Mouse (Mus musculus) heart, adult 2 months (tissue): Measurements from ENCODE around the gene Mob3c. TPM values are rescaled to one million over a fixed set of nuclear protein-coding genes. Genes with fewer than 3 reads are reported as not detected.
A peak's percentile ranks its signal among the peaks of the same experiment; 100 is the strongest.

ENCODE experiments used
- DNase-seq, 2 experiments: peaks; one replicate each; pipeline ENCODE4 v3.0.0; 2021
- H3K27ac ChIP-seq: fragments of 200-600 bp; 2 replicates; pipeline ENCODE4 v1.8.1; 2022
- H3K27me3 ChIP-seq: fragments of 200-500 bp; 2 replicates; pipeline ENCODE4 v1.6.1; 2012; ENCODE audit warnings: mild to moderate bottlenecking, low read length, inconsistent platforms, mixed read lengths; ENCODE audit not compliant: control insufficient read depth, insufficient read depth
- H3K36me3 ChIP-seq: fragments of 200-500 bp; 2 replicates; pipeline ENCODE4 v1.6.1; 2012; ENCODE audit warnings: low read length, inconsistent platforms; ENCODE audit not compliant: control insufficient read depth, insufficient read depth
- H3K4me1 ChIP-seq: fragments of 200-500 bp; 2 replicates; pipeline ENCODE4 v1.6.1; 2011; ENCODE audit warnings: low read length; ENCODE audit not compliant: control insufficient read depth, insufficient read depth
- H3K4me3 ChIP-seq: fragments of 200-600 bp; 2 replicates; pipeline ENCODE4 v1.8.1; 2022
- H3K79me2 ChIP-seq: fragments of 200-500 bp; replicated peaks from 2 replicates; pipeline ENCODE4 v1.6.1; 2012; ENCODE audit warnings: mild to moderate bottlenecking, inconsistent platforms, low read length, moderate library complexity, mixed read lengths; ENCODE audit not compliant: control insufficient read depth, insufficient read depth
- H3K9ac ChIP-seq: fragments of 200-500 bp; 2 replicates; pipeline ENCODE4 v1.6.1; 2012; ENCODE audit warnings: low read depth, mild to moderate bottlenecking, control low read depth, inconsistent platforms, low read length, mixed read lengths
- CTCF ChIP-seq: fragments of 200-600 bp; IDR thresholded peaks from 2 replicates; pipeline ENCODE4 v1.8.1; 2022; ENCODE audit warnings: antibody characterized with exemption, mild to moderate bottlenecking, moderate library complexity
- EP300 ChIP-seq: fragments of 200-500 bp; IDR thresholded peaks from 2 replicates; pipeline ENCODE4 v1.6.1; 2011; ENCODE audit warnings: low read depth, low read length, control low read depth; ENCODE audit not compliant: insufficient read depth
- POLR2A ChIP-seq: fragments of 200-500 bp; IDR thresholded peaks from 2 replicates; pipeline ENCODE4 v1.6.1; 2011; ENCODE audit warnings: mild to moderate bottlenecking, low read depth, low read length, control low read depth; ENCODE audit not compliant: insufficient read depth
- WGBS: fragments of 180-500 bp; shearing (Covaris S2); methylation state at CpG from one replicate; pipeline ENCODE4 v1.1.7; 2018; 5-methylcytosine and 5-hydroxymethylcytosine counted together
- intact Hi-C: fragments of 180-260 bp; cut with DNase I; formaldehyde crosslinking; loops from one replicate; pipeline ENCODE4 v1.15.1; 2025
- long read RNA-seq: library from polyadenylated mRNA; stranded (forward); transcript quantifications from one replicate; pipeline ENCODE4 v2.0.0, GENCODE M21; 2021
- polyA plus RNA-seq: library from polyadenylated mRNA; depleted of rRNA; stranded (reverse); fragments of >200 nt; gene quantifications from 2 replicates; pipeline ENCODE4 v1.2.3, GENCODE M21; 2012; rRNA removed
- total RNA-seq, 2 experiments: library from RNA; stranded (reverse); gene quantifications; 2 replicates each; pipeline ENCODE4 v1.2.3; 2021

Mob3c gene
- 1 to 10 TPM; 3.2 to 4.3 TPM for total RNA-seq
- 7.4 and 9.3 TPM in 2 replicates for polyA plus RNA-seq
- long read RNA-seq, partial matches to known transcripts: 0 of 1 reads
- long read RNA-seq, other reads (novel, unspliced or antisense): 0 of 1 reads

DNA sequence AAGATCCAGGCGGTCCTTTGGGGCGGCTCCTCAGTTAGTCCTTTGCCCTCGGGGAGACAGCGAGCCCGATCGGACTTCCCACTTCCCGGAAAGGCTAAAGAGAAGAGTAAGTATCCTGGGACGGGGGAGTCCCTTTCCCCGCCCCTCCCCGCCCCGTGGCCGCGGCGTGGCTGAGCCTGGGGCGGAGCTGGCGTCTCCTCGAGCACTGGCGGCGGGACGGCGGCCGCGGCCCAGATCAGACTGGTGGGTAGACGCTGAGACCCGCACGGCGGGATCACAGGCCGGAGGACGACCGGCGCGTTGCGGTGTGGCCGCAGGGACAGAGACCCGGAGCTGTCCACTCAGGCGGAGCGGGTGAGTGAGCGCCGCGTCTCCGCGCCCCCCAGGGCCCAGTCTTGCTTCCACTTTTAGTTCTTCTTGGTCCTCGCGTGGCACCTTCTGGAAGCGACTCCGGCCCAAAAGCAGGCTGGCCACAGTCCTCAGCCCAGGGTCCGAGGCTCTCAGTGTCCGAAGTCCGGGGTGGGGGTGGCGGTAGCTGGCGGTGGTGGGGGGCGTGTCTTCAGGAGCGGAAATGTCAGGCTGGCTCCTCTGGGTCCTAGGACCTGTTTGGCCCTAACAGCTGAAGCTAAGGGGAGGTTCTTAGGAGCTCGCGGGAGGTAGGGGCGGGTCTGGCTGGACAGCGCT, at the start of gene Mob3c:
Mob3c (plus strand) TSS at position 205 of the 684 bp plus-strand sequence.
- Histone ChIP-seq H3K9ac (peak within 1 kb of the TSS; percentile 87), H3K4me3 (peak within 1 kb of the TSS; percentile 92), H3K27me3 (no peaks in the 10 kb centered on the region), H3K36me3 (no peaks in the 10 kb centered on the region), H3K79me2 (no peaks in the 10 kb centered on the region), H3K4me1 (peaks cover 16% of the 10 kb centered on the region), H3K27ac (peak within 1 kb of the TSS; percentile 86)
- TF ChIP-seq POLR2A (peak; percentile 49; the same call in 1 of the 2 replicates), EP300 (0 out of 2 replicates have a peak, but pooled peaks have one; percentile 5), CTCF (no peak)
- peak; percentile 90 for DNase-seq
- WGBS: under 1% methylated on average over 57 of the region's 57 CpGs
- intact Hi-C loops: loop anchor here (1.0 to 2.0 kb wide), 2 partner anchors 11 to 43 kb away; partner anchors contain the start of genes Atpaf1 and Mknk1

DNA sequence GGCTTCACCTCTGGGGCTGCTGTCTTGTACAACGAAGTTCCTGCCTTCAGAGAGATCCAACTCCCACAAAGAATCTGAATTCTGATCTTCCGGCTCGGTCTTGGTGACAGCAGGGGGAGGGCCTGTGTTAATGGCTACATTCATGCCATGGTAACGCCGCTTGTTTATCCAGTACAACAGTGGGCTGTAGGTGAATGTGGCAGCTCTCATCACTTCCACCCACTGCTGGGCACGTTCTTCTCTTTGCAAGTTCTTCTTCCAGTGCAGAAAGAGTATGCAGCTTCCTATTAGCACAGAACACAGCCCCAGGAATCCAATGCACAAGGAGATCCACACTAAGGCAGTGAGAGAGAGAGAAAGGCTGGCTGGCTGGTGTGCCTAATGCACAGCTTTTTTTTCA, 47.6 kb upstream of the Mob3c start:
- H3K27ac ChIP-seq: no peak overlapping the region
- TF ChIP-seq CTCF: no peak
- TF ChIP-seq POLR2A: no peak
- no peak for TF ChIP-seq EP300
- no peaks in the 10 kb centered on the region for H3K79me2 ChIP-seq
- H3K36me3 ChIP-seq: no peaks in the 10 kb centered on the region; the same call in 1 of the 2 replicates
- H3K9ac ChIP-seq: no peak overlapping the region
- H3K27me3 ChIP-seq: no peaks in the 10 kb centered on the region
- no peak overlapping the region for H3K4me3 ChIP-seq
- intact Hi-C loops: no loop called here
- peaks cover 2% of the 10 kb centered on the region for H3K4me1 ChIP-seq
- DNase-seq: no peak
- 35% methylated on average over 6 of the region's 6 CpGs for WGBS

GRCm38 (mm10) chr4:115780918-115781317, 47.0 kb upstream of the Mob3c start, which contains the start of gene Tex38:
TSS of gene Tex38 (minus strand) at chr4:115781018.
- H3K9ac ChIP-seq: no peak within 1 kb of the TSS
- WGBS: 43% methylated on average over 3 of the region's 3 CpGs
- DNase-seq: no peak
- H3K27ac ChIP-seq: no peak within 1 kb of the TSS
- intact Hi-C loops: no loop called here
- TF ChIP-seq CTCF (no peak), POLR2A (no peak), EP300 (no peak)
- no peaks in the 10 kb centered on the region for H3K79me2 ChIP-seq
- H3K36me3 ChIP-seq: no peaks in the 10 kb centered on the region; the same call in 1 of the 2 replicates
- peaks cover 7% of the 10 kb centered on the region for H3K4me1 ChIP-seq
- H3K4me3 ChIP-seq: no peak within 1 kb of the TSS
- H3K27me3 ChIP-seq: no peaks in the 10 kb centered on the region

DNA sequence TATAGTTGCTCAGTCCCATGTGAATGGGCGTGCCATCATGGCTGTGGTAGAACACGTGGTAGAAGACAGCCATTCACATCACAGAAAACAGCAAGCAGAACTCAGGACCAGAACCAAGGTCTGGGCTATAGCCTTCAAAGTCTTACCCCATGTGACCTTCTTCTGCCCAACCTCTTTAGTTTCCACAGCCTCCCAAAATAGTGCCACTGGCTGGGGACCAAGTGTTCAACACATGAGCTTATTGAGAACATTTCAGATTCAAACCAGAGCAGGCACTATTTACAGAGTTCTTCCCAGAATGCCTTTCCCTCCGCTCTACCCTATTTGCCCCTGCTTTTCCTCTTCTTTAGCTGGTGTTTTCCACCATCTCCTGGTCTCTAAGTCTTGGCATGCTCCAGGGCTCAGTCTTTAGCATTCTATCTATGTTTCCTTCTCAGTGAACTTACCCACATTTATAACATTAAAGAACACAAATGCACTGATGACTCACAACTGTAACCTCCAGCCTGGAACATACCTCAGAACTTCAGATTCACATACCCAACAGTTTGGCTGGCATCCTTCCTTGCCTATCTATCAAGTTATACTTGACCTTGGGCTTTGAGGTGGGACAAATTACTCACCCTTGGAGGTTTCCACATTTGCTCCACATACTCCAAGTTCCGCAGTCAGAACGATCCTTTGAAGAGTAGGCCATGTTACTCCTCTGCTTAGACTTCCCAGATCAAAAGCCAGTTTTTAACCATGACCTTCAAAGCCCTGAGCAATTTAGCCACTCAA, 45.7 kb upstream of the Mob3c start:
- 77% methylated on average over 5 of the region's 5 CpGs for WGBS
- peaks cover 7% of the 10 kb centered on the region for H3K4me1 ChIP-seq
- DNase-seq: peak in 1 of 2 experiments; percentile 20

DNA sequence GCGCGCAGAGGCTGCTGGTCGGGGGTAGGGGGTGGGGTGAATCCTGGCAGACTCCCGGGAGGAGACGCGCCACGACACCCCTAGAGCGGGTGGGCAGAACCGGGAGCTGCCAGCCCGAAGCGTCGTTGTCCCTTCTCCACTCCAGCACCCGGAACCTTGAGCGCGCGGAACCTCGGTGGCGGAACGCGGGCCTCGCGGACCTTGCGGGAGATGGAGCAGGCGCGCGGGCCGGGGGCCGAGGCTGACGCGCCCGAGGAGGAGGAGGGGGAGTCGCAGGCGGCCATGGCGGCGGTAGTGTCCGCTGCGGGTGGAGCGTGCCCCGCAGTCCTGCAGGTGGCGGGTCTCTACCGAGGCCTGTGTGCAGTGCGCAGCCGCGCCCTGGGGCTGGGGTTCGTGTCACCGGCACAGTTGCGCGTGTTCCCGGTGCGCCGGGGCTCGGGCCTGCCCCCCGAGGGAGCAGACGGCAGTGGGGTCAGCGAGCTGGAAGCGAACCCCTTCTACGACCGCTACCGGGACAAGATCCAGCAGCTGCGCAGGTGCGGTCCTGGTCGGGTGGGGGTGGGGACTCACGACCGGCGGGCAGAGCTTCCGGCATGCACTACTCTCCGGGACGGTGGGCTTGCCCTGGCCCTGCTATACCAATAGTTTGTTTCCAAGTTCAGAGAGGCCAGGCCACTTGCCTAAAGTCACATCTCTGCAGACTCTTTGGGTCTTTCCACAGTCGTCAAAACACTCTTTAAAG, 43.0 kb upstream of the Mob3c start, which contains the start of gene Atpaf1:
Atpaf1 (plus strand) TSS at position 44 of the 742 bp plus-strand sequence.
- H3K27ac ChIP-seq: peak within 1 kb of the TSS; percentile 92
- peak within 1 kb of the TSS; percentile 93 for H3K9ac ChIP-seq
- H3K27me3 ChIP-seq: no peaks in the 10 kb centered on the region
- DNase-seq: peak; percentile 83 to 86
- TF ChIP-seq POLR2A: peak; percentile 52; the same call in 1 of the 2 replicates
- no peak for TF ChIP-seq EP300
- peak; percentile 56 for TF ChIP-seq CTCF
- peaks cover 7% of the 10 kb centered on the region for H3K4me1 ChIP-seq
- no peaks in the 10 kb centered on the region for H3K79me2 ChIP-seq
- intact Hi-C loops: loop anchor here (2.0 kb wide), 1 partner anchor 42 kb away; no protein-coding TSS in a partner anchor
- no peaks in the 10 kb centered on the region for H3K36me3 ChIP-seq
- WGBS: under 1% methylated on average over 68 of the region's 69 CpGs
- peak within 1 kb of the TSS; percentile 78 for H3K4me3 ChIP-seq

More for the DNA sequence above, 45.7 kb upstream of the Mob3c start:
- Histone ChIP-seq H3K36me3 (no peaks in the 10 kb centered on the region), H3K79me2 (no peaks in the 10 kb centered on the region), H3K4me3 (no peak overlapping the region), H3K27me3 (no peaks in the 10 kb centered on the region), H3K9ac (no peak overlapping the region), H3K27ac (peak overlapping the region; percentile 12; the same call in 1 of the 2 replicates)
- no peak for TF ChIP-seq EP300
- no peak for TF ChIP-seq CTCF
- no peak for TF ChIP-seq POLR2A
- intact Hi-C loops: no loop called here
